Mouse (Mus musculus) G1E (cell line): ENCODE results near the gene Anxa9. TPM values are rescaled to one million over a fixed set of nuclear protein-coding genes. Genes with fewer than 3 reads are reported as not detected.
A peak's percentile ranks its signal among the peaks of the same experiment; 100 is the strongest.

Experiments used
- ATAC-seq: 2 replicates; pipeline ENCODE4 v1.8.0; 2016; ENCODE audit warnings: mild to moderate bottlenecking; ENCODE audit not compliant: insufficient number of reproducible peaks, poor library complexity, low FRiP score, severe bottlenecking; ENCODE audit errors: extremely low read depth
- DNase-seq: peaks from one replicate; pipeline ENCODE4 v3.0.0; 2012; ENCODE audit warnings: low spot score
- H3K27me3 ChIP-seq: 2 replicates; pipeline ENCODE4 v1.6.1; 2012; ENCODE audit warnings: mild to moderate bottlenecking, low read length, inconsistent platforms; ENCODE audit not compliant: insufficient read depth
- H3K36me3 ChIP-seq: replicated peaks from 2 replicates; pipeline ENCODE3; 2012; ENCODE audit warnings: mild to moderate bottlenecking, inconsistent platforms
- H3K4me1 ChIP-seq: 2 replicates; pipeline ENCODE4 v1.6.1; 2012; ENCODE audit warnings: low read depth, low read length, inconsistent platforms, mixed read lengths; ENCODE audit not compliant: insufficient read depth
- H3K4me3 ChIP-seq: 2 replicates; pipeline ENCODE4 v1.5.1; 2012; ENCODE audit warnings: low read depth, mild to moderate bottlenecking, inconsistent platforms, low read length, moderate library complexity, mixed read lengths
- H3K9me3 ChIP-seq: replicated peaks from 2 replicates; pipeline ENCODE4 v1.6.1; 2012; ENCODE audit warnings: inconsistent platforms
- CTCF ChIP-seq: IDR thresholded peaks from 2 replicates; pipeline ENCODE4 v1.5.1; 2012; ENCODE audit warnings: low read depth, low read length, inconsistent platforms, mixed read lengths
- GATA1 ChIP-seq: IDR thresholded peaks from 2 replicates; pipeline ENCODE4 v1.6.1; 2012; ENCODE audit warnings: borderline replicate concordance, low read length, inconsistent platforms, mixed read lengths
- GATA2 ChIP-seq: IDR thresholded peaks from 2 replicates; pipeline ENCODE4 v1.6.1; 2012; ENCODE audit warnings: low read depth, low read length, inconsistent platforms, borderline replicate concordance
- POLR2AphosphoS5 ChIP-seq: IDR thresholded peaks from 2 replicates; pipeline ENCODE4 v1.6.1; 2012; ENCODE audit warnings: low read depth, low read length, inconsistent platforms; ENCODE audit not compliant: insufficient replicate concordance
- TAL1 ChIP-seq: conservative IDR thresholded peaks from 2 replicates; pipeline ENCODE4 v1.6.1; 2012; ENCODE audit warnings: low read depth, low read length, inconsistent platforms, mixed read lengths
- polyA plus RNA-seq: library from polyadenylated mRNA; stranded (reverse); fragments of >175 nt; gene quantifications from 2 replicates; pipeline ENCODE4 v1.2.3, GENCODE M21; 2012
- total RNA-seq, 2 experiments: library from RNA; stranded (forward) in 1 of 2; stranded (reverse) in 1 of 2; fragments of 200-1000 nt in 1 of 2; fragments of >200 nt in 1 of 2; fragmentation: Nextera tagmentation in 1 of 2; gene quantifications; 2 replicates each; pipeline ENCODE4 v1.2.3; 2014 to 2017

The Anxa9 gene
- total and polyA plus RNA-seq, 3 experiments = 1.4 to 29.8 (median 9.4) TPM

DNA sequence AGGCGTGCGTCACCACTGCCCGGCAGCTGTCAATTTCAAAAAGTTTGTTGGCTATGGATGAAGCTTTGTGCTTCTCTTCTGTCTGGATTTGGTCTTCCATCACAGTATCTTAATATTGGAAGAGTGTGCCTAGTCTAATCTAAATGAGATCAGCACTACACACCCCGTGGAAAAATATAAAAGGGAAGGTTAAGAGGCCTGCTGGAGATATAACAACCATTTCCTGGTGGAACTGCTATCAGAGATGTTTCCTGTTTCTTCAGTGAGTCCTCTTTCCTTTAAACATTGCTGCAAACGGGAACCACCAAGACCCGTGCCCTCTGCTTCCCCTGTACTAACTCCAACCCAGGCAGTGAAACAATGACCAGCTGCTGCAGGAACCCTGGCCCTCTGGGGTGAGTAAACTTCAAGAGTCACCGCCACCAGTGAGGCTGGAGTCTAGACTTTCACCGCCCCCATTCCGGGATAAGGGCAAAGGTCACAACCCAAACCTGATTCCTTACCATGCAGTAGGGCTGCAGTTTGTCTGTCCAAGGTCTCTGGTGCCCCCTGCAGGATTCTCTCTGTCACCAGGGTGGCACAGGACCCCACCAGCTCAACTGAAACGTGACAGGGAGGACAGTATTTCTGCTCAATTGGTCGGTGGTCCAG is 43.8 kb downstream of the Anxa9 start:
- H3K9me3 ChIP-seq = peaks cover 5% of the 10 kb centered on the region
- peaks cover 82% of the 10 kb centered on the region for H3K36me3 ChIP-seq
- TF ChIP-seq CTCF = peak; percentile 68
- no peak for TF ChIP-seq GATA2
- H3K4me1 ChIP-seq = peaks cover 3% of the 10 kb centered on the region; the same call in 1 of the 2 replicates
- ATAC-seq = peak; percentile 40
- no peaks in the 10 kb centered on the region for H3K27me3 ChIP-seq
- no peak overlapping the region for H3K4me3 ChIP-seq
- peak; percentile 58 for DNase-seq

DNA sequence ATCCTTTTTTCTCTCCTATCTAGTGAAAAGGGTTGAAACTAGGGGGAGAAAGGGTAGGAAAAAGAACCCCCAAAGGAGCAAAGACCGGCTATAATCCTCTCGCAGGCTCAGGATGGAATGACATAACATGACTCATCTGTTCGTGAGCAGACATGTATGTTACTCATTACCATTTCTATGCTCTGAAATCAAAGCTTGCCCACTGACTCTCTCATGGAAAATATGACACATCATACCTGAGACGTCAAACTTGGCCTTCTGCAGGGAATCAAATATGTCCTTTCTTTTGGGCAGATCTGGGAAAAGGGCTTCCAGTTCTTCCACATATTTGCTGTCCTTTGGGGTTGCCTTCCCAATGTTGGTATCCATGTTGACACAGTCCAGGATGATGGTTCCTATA is 45.0 kb downstream of the Anxa9 start:
- TF ChIP-seq TAL1 (no peak), GATA1 (no peak), GATA2 (no peak), POLR2AphosphoS5 (no peak), CTCF (no peak)
- no peak for ATAC-seq

DNA sequence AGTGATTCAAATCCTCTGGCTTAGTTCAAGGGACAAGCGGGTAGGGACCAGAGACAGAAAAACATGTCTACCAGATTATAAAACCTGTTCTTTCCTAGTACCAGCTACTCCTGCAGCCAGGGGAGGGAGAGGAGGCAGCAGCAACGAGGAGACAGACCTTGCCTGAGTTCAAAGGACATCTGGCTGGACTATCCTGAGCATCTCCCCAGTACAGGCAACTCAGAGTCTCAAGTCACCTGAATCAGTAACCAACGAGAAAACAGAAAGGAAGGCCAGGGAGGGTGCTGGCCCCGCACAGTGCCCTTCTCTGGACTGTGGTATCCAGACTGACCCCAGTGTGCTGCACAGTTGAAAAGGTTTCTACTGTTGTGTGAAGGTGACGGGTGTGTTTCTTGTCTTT is 50.0 kb downstream of the Anxa9 start:
- H3K36me3 ChIP-seq = peaks cover 84% of the 10 kb centered on the region
- TF ChIP-seq POLR2AphosphoS5 = no peak
- TF ChIP-seq TAL1 = no peak
- TF ChIP-seq CTCF = no peak
- no peak for TF ChIP-seq GATA1
- TF ChIP-seq GATA2 = no peak
- ATAC-seq (no peak), DNase-seq (no peak)
- no peak overlapping the region for H3K4me3 ChIP-seq
- H3K4me1 ChIP-seq = no peaks in the 10 kb centered on the region
- H3K27me3 ChIP-seq = no peaks in the 10 kb centered on the region
- H3K9me3 ChIP-seq = no peaks in the 10 kb centered on the region

More for the DNA sequence above, 45.0 kb downstream of the Anxa9 start:
- Histone ChIP-seq H3K4me1 (peaks cover 3% of the 10 kb centered on the region; the same call in 1 of the 2 replicates), H3K27me3 (no peaks in the 10 kb centered on the region), H3K36me3 (peaks cover 81% of the 10 kb centered on the region), H3K4me3 (no peak overlapping the region), H3K9me3 (peaks cover 2% of the 10 kb centered on the region)
- DNase-seq = no peak

DNA sequence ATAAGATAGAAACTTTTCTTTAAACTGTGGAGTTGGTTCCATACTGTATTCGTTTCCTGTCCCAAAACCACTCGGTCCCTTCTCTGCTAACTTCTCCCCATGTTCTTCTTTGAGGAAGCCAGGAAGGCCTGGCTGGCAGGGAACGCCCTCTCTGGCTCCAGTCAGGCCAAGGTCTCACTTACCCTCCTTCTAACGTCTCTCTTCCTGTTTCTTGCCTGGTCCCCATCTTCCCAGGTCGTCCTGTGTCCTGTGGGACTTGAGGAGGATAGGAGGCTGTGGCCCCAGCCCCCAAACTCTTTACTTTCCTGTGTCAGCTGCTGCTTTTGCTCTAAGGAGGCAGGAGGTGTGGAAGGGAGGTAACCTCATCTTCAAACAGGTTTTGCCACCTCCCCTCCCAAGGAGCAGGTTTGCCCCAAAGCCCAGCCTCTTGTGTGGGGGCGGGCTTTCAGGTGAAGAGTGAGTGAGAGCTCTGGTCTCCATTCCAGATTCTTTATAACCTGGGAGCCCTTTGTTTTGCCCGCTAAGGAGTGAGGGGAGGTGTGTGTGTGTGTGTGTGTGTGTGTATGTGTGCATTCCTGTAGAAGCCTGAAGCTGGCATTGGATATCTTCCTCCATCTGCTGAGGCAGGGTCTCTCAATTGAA is 56.1 kb downstream of the Anxa9 start, which contains the start of gene Bnipl:
Gene Bnipl (minus strand): TSS at position 411 of the 642 bp plus-strand sequence.
- ATAC-seq (no peak), DNase-seq (no peak)
- H3K4me3 ChIP-seq = no peak within 1 kb of the TSS
- H3K4me1 ChIP-seq = peaks cover 34% of the 10 kb centered on the region
- no peaks in the 10 kb centered on the region for H3K27me3 ChIP-seq
- no peaks in the 10 kb centered on the region for H3K9me3 ChIP-seq
- no peak for TF ChIP-seq GATA2
- no peak for TF ChIP-seq GATA1
- TF ChIP-seq CTCF = no peak
- TF ChIP-seq POLR2AphosphoS5 = no peak
- TF ChIP-seq TAL1 = no peak
- H3K36me3 ChIP-seq = peaks cover 38% of the 10 kb centered on the region

DNA sequence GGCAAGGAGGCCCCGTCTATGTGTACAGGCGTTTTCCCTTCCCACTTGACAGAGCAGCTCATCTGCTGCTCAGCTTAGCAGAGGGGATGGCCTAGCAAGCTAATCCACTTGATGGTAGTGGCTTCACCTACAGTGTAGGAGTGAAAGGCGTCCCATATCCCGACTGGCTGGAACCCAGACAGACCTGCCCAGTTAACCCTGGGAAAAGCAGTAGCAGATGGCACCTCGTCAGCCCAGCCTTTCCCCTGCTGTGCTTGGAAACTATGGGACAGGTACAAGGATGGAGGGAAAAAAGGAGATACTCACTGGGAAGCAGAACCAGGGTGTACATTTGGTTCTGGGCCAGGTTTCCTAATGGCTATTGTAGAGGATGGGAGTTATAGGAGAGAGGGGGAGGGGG is 56.6 kb downstream of the Anxa9 start:
- H3K27me3 ChIP-seq = no peaks in the 10 kb centered on the region
- H3K4me1 ChIP-seq = peaks cover 34% of the 10 kb centered on the region
- no peak for ATAC-seq
- peaks cover 33% of the 10 kb centered on the region for H3K36me3 ChIP-seq
- no peak for DNase-seq
- no peaks in the 10 kb centered on the region for H3K9me3 ChIP-seq
- TF ChIP-seq CTCF (no peak), GATA2 (no peak), POLR2AphosphoS5 (no peak), GATA1 (no peak), TAL1 (no peak)
- H3K4me3 ChIP-seq = no peak overlapping the region

DNA sequence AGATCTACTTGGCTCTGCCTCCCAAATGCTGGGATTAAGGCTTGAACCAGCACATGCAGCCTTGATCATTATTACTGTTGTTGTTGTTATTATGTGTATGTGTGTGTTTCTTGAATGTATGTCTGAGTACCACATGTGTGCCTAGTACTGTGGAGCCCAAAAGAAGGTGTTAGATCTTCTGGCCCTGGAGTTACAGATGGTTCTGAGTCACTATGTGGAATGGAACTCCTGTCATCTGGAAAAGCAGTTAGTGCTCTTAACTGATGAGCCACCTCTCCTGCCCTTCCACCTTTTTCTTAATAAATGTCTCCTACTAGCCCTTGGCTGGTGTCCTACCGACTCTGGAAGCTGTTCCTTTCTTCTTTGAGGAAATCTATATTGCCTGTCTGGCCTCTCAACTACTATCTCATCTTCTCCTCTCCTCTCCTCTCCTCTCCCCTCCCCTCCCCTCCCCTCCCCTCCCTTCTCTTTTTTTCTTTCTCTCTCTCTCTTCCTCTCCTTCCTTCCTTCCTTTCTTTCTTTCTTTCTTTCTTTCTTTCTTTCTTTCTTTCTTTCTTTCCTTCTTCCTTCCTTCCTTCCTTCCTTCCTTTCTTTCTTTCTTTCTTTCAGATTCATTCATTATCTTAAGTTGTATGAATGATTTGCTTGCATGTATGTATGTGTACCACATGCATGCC is 59.2 kb downstream of the Anxa9 start:
- H3K27me3 ChIP-seq = no peaks in the 10 kb centered on the region
- H3K9me3 ChIP-seq = no peaks in the 10 kb centered on the region
- TF ChIP-seq CTCF (no peak), GATA2 (no peak), POLR2AphosphoS5 (no peak), TAL1 (no peak), GATA1 (no peak)
- H3K36me3 ChIP-seq = peaks cover 10% of the 10 kb centered on the region
- DNase-seq = no peak
- H3K4me1 ChIP-seq = peaks cover 34% of the 10 kb centered on the region
- H3K4me3 ChIP-seq = no peak overlapping the region
- no peak for ATAC-seq
